Comparison of ENCODE assay signal across 31 mouse cellular contexts in genomic region chrX:103605473-103605872, GRCm38 (mm10). TPM values are rescaled to one million over a fixed set of nuclear protein-coding genes. Genes with fewer than 3 reads are reported as not detected.
"Had no signal": no experiment of that assay in that cellular context is flagged by ENCODE, and none has a peak within 500 bp of the region (broad histone marks: within the 10 kb centered on the region; RNA-seq: fewer than 3 reads in every experiment).

No protein-coding gene starts in this region.

- H3K4me3 ChIP-seq: layer of hippocampus, adult 2 months; left cerebral cortex, adult 2 months; liver, embryonic 13.5 days; midbrain, embryonic 12.5 days; midbrain, embryonic 15.5 days had no signal

- DNase-seq: kidney, adult 2 months; kidney, postnatal 25 days; layer of hippocampus, adult 9-11 months; liver, embryonic 13.5 days; lung, adult 2 months; lung, postnatal 14 days; lung, postnatal 4 days; thymus, postnatal 25 days had no signal

- H3K4me1 ChIP-seq: liver, embryonic 13.5 days; midbrain, embryonic 12.5 days; midbrain, embryonic 15.5 days had no signal

- H3K27me3 ChIP-seq: liver, embryonic 13.5 days; midbrain, embryonic 12.5 days; midbrain, embryonic 15.5 days had no signal

- H3K27ac ChIP-seq: kidney, postnatal 0 days; layer of hippocampus, adult 2 months; left cerebral cortex, adult 2 months; liver, embryonic 13.5 days; midbrain, embryonic 12.5 days; midbrain, embryonic 15.5 days had no signal

RNA-seq across cellular contexts. Expression of gene Zcchc13, which starts 24.9 kb away (rescaled TPM):
- total RNA-seq: layer of hippocampus, adult 2 months; layer of hippocampus, postnatal 25 days; left cerebral cortex, adult 2 months; left cerebral cortex, postnatal 10 days; left cerebral cortex, postnatal 36 days; liver, adult 2 months; megakaryocyte progenitor cell, adult 5-6 weeks; megakaryocyte-erythroid progenitor cell, adult 5-6 weeks had no signal
- polyA plus RNA-seq: intestine, postnatal 0 days; kidney, embryonic 14.5 days; kidney, postnatal 0 days; large intestine, adult 2 months; limb, embryonic 11.5 days; limb, embryonic 14.5 days; liver, adult 2 months; liver, embryonic 13.5 days; liver, embryonic 16.5 days; lung, adult 2 months; lung, embryonic 16.5 days; midbrain, embryonic 12.5 days; midbrain, embryonic 15.5 days; neural tube, embryonic 11.5 days; neural tube, embryonic 14.5 days; small intestine, adult 2 months; stomach, embryonic 16.5 days; thymus, postnatal 0 days had no signal
